Mouse (Mus musculus): Measurements from ENCODE around the gene Alk. TPM values are rescaled to one million over a fixed set of nuclear protein-coding genes. Genes with fewer than 3 reads are reported as not detected.

The Alk gene
- total and polyA plus RNA-seq, 3 experiments: 0.05 TPM; not detected in 2

DNA sequence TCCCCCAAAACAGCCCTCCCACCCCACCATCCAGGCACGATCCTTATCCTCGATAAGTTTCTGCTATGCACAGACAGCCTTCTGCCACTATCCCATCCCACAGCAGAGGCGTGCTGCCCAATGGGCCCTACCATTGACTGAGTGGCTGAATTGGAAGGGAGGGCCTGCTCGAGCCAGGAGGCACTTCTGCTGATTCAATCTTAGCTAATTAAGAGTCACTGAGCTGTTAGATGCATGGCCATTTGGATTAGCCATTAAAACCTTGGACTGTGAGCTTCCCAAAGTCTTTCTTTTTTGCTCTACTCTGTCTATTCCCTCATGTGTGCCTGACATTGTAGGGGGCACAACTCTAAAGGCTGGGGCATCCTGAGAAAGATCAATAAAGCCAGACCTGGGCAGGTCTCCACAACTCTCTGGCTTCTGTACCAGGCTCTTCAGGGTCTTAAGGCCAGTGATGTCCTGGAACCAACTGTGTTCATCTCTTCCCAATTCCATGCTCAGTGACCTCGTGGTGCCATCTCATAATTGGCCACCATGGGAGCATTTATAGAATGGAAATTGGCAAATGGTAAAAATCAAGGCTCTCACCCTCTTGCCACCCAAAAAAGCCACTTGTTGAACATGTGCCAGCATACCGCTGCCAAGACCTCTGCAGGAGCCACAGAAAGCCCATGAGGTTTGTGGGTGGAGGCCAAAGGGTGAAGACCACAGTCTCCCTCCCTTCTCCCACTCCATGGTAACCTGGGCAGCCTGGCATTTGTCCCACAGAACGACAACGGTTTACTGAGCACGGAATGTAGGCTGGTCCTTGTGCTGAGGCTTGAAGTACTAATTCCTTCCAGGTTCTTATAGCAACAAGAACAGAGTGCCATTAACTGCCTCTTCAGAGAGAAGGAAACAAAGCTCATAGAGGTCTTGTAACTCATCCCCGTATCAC is 582.4 kb downstream of the Alk start:
- no peak for DNase-seq (ENCODE audit: low spot score)
- no peaks in the 10 kb centered on the region for H3K27me3 ChIP-seq (ENCODE audit: insufficient read depth, low read length)
- H3K4me3 ChIP-seq (ENCODE audit: low read depth, low read length): no peak overlapping the region
- TF ChIP-seq CTCF (IDR thresholded peaks at IDR 0.05; ENCODE audit: low read depth, low read length): no peak
- TF ChIP-seq GATA1 (IDR thresholded peaks at IDR 0.05; ENCODE audit: borderline replicate concordance, low read length): no peak
- no peak for TF ChIP-seq POLR2AphosphoS5 (IDR thresholded peaks at IDR 0.05; ENCODE audit: insufficient replicate concordance, low read depth, low read length)
- no peak for TF ChIP-seq TAL1 (conservative IDR thresholded peaks at IDR 0.05; ENCODE audit: low read depth, low read length)
- TF ChIP-seq GATA2 (IDR thresholded peaks at IDR 0.05; ENCODE audit: borderline replicate concordance, low read depth, low read length): no peak
- no peaks in the 10 kb centered on the region for H3K4me1 ChIP-seq (ENCODE audit: insufficient read depth, low read depth, low read length)
- no peak for ATAC-seq (ENCODE audit: extremely low read depth, insufficient number of reproducible peaks, low FRiP score, poor library complexity, severe bottlenecking)
- H3K9me3 ChIP-seq (replicated peaks): peaks cover 77% of the 10 kb centered on the region
- no peaks in the 10 kb centered on the region for H3K36me3 ChIP-seq (replicated peaks)

DNA sequence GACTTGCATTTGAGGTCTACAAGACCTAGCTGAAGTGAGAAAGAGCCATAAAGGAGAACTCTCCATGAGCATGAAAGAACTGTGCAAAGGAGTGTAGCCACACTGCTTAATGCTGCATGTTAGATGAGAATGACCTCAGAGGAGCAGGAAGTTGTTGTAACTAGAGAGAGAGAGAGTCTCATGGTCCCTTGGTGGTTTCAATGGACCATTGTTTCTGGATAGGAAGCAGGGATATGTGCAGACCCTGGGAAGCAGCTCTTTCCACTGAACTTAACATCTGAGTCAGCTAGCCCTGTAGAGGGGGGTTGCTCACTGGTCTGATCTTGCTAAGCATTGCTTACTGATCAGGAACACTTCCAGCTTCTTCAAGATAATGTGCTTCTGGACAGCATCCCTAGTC is 587.1 kb downstream of the Alk start:
- no peak for DNase-seq (ENCODE audit: low spot score)
- ATAC-seq (ENCODE audit: extremely low read depth, insufficient number of reproducible peaks, low FRiP score, poor library complexity, severe bottlenecking): no peak
- no peak for TF ChIP-seq GATA2 (IDR thresholded peaks at IDR 0.05; ENCODE audit: borderline replicate concordance, low read depth, low read length)
- H3K4me3 ChIP-seq (ENCODE audit: low read depth, low read length): no peak overlapping the region
- H3K4me1 ChIP-seq (ENCODE audit: insufficient read depth, low read depth, low read length): no peaks in the 10 kb centered on the region
- no peaks in the 10 kb centered on the region for H3K27me3 ChIP-seq (ENCODE audit: insufficient read depth, low read length)
- H3K9me3 ChIP-seq (replicated peaks): peaks cover 83% of the 10 kb centered on the region
- H3K36me3 ChIP-seq (replicated peaks): no peaks in the 10 kb centered on the region

DNA sequence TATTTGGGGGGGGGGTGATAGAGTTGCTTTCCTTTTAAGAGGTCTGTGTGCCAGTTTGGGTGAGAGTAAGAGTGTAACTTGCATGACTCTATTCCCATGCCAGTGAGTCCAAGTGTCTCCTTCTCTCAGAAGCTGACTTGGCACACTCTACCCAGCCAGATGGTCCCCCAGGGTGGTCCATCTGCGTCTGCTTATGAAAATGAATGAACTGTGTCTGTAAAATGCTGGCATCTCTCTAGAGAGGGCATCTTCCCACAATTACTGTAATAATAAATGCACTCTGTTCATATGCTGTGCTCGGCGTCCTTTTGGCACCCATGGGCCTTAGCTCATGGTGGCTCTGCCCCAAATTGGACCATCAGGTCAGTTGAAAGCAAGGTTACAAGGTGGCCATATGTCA is 589.2 kb downstream of the Alk start:
- DNase-seq (ENCODE audit: low spot score) (no peak), ATAC-seq (ENCODE audit: extremely low read depth, insufficient number of reproducible peaks, low FRiP score, poor library complexity, severe bottlenecking) (no peak)
- no peaks in the 10 kb centered on the region for H3K36me3 ChIP-seq (replicated peaks)
- H3K4me1 ChIP-seq (ENCODE audit: insufficient read depth, low read depth, low read length): no peaks in the 10 kb centered on the region
- TF ChIP-seq POLR2AphosphoS5 (IDR thresholded peaks at IDR 0.05; ENCODE audit: insufficient replicate concordance, low read depth, low read length): no peak
- no peak for TF ChIP-seq TAL1 (conservative IDR thresholded peaks at IDR 0.05; ENCODE audit: low read depth, low read length)
- no peak for TF ChIP-seq CTCF (IDR thresholded peaks at IDR 0.05; ENCODE audit: low read depth, low read length)
- TF ChIP-seq GATA1 (IDR thresholded peaks at IDR 0.05; ENCODE audit: borderline replicate concordance, low read length): no peak
- no peak for TF ChIP-seq GATA2 (IDR thresholded peaks at IDR 0.05; ENCODE audit: borderline replicate concordance, low read depth, low read length)
- H3K27me3 ChIP-seq (ENCODE audit: insufficient read depth, low read length): no peaks in the 10 kb centered on the region
- peaks cover 73% of the 10 kb centered on the region for H3K9me3 ChIP-seq (replicated peaks)
- no peak overlapping the region for H3K4me3 ChIP-seq (ENCODE audit: low read depth, low read length)

DNA sequence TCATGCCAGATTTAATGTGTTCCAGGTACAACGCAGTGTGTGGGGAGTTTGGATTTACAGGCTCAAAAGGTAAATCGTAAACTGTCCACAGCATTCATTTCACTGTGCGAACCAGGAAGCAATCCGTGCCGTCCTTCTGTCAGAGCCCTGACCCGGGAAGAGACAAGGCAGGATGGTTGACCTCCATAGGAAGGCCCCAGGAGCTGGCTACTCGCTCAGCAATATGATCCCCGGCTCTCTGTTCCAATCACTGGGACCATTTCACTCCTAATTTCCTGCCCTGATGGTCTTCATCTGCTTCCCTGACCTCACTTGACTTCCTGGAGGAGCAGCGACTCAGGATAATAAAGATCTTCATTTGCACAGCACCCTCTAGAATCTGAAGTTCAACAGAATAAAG is 591.7 kb downstream of the Alk start:
- H3K36me3 ChIP-seq (replicated peaks): no peaks in the 10 kb centered on the region
- TF ChIP-seq GATA1 (IDR thresholded peaks at IDR 0.05; ENCODE audit: borderline replicate concordance, low read length): no peak
- no peak for TF ChIP-seq CTCF (IDR thresholded peaks at IDR 0.05; ENCODE audit: low read depth, low read length)
- TF ChIP-seq POLR2AphosphoS5 (IDR thresholded peaks at IDR 0.05; ENCODE audit: insufficient replicate concordance, low read depth, low read length): no peak
- no peak for TF ChIP-seq TAL1 (conservative IDR thresholded peaks at IDR 0.05; ENCODE audit: low read depth, low read length)
- TF ChIP-seq GATA2 (IDR thresholded peaks at IDR 0.05; ENCODE audit: borderline replicate concordance, low read depth, low read length): no peak
- ATAC-seq (ENCODE audit: extremely low read depth, insufficient number of reproducible peaks, low FRiP score, poor library complexity, severe bottlenecking) (no peak), DNase-seq (ENCODE audit: low spot score) (no peak)
- H3K4me1 ChIP-seq (ENCODE audit: insufficient read depth, low read depth, low read length): no peaks in the 10 kb centered on the region
- peaks cover 66% of the 10 kb centered on the region for H3K9me3 ChIP-seq (replicated peaks)
- H3K4me3 ChIP-seq (ENCODE audit: low read depth, low read length): no peak overlapping the region
- H3K27me3 ChIP-seq (ENCODE audit: insufficient read depth, low read length): no peaks in the 10 kb centered on the region

DNA sequence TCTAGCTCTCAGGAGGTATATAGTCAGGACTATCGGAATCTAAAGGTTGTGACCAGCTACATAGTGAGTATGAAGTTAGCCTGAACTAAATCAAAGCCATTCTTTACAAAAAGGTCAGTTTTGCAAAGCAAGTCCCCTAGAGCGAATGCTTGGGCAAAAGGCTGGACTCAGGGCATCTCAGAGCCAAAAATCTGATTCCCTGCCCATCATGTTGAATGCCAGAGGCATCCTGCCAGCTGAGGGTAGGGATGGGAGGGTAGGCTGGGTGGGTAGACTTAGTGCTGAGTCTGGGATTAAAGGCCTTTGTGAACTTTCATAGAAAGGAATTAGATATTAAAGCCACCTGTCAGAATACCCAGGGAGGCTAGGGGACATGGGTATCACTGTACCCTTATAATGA is 594.6 kb downstream of the Alk start:
- ATAC-seq (ENCODE audit: extremely low read depth, insufficient number of reproducible peaks, low FRiP score, poor library complexity, severe bottlenecking): no peak
- TF ChIP-seq POLR2AphosphoS5 (IDR thresholded peaks at IDR 0.05; ENCODE audit: insufficient replicate concordance, low read depth, low read length) (no peak), GATA2 (IDR thresholded peaks at IDR 0.05; ENCODE audit: borderline replicate concordance, low read depth, low read length) (no peak), CTCF (IDR thresholded peaks at IDR 0.05; ENCODE audit: low read depth, low read length) (no peak), GATA1 (IDR thresholded peaks at IDR 0.05; ENCODE audit: borderline replicate concordance, low read length) (no peak), TAL1 (conservative IDR thresholded peaks at IDR 0.05; ENCODE audit: low read depth, low read length) (no peak)

GRCm38 (mm10) chr17:72008389-72008788 is 596.0 kb downstream of the Alk start:
- Histone ChIP-seq H3K4me1 (ENCODE audit: insufficient read depth, low read depth, low read length) (no peaks in the 10 kb centered on the region), H3K9me3 (replicated peaks) (peaks cover 46% of the 10 kb centered on the region), H3K4me3 (ENCODE audit: low read depth, low read length) (no peak overlapping the region), H3K27me3 (ENCODE audit: insufficient read depth, low read length) (no peaks in the 10 kb centered on the region), H3K36me3 (replicated peaks) (no peaks in the 10 kb centered on the region)
- DNase-seq (ENCODE audit: low spot score) (no peak), ATAC-seq (ENCODE audit: extremely low read depth, insufficient number of reproducible peaks, low FRiP score, poor library complexity, severe bottlenecking) (no peak)
- TF ChIP-seq GATA2 (IDR thresholded peaks at IDR 0.05; ENCODE audit: borderline replicate concordance, low read depth, low read length): no peak
- TF ChIP-seq CTCF (IDR thresholded peaks at IDR 0.05; ENCODE audit: low read depth, low read length): no peak
- TF ChIP-seq POLR2AphosphoS5 (IDR thresholded peaks at IDR 0.05; ENCODE audit: insufficient replicate concordance, low read depth, low read length): no peak

More for the DNA sequence above, 594.6 kb downstream of the Alk start:
- DNase-seq (ENCODE audit: low spot score): no peak
- Histone ChIP-seq H3K4me1 (ENCODE audit: insufficient read depth, low read depth, low read length) (no peaks in the 10 kb centered on the region), H3K27me3 (ENCODE audit: insufficient read depth, low read length) (no peaks in the 10 kb centered on the region), H3K9me3 (replicated peaks) (peaks cover 55% of the 10 kb centered on the region), H3K36me3 (replicated peaks) (no peaks in the 10 kb centered on the region), H3K4me3 (ENCODE audit: low read depth, low read length) (no peak overlapping the region)

All from G1E (cell line).